Mouse (Mus musculus) spleen, postnatal 10 days (tissue): ENCODE data around the gene Polg.

Experiments used
- DNase-seq, 2 experiments: peaks; one replicate each; pipeline ENCODE4 v3.0.0; 2021 to 2022; ENCODE audit warnings: low spot score in 2 of 2

The Polg gene

DNA sequence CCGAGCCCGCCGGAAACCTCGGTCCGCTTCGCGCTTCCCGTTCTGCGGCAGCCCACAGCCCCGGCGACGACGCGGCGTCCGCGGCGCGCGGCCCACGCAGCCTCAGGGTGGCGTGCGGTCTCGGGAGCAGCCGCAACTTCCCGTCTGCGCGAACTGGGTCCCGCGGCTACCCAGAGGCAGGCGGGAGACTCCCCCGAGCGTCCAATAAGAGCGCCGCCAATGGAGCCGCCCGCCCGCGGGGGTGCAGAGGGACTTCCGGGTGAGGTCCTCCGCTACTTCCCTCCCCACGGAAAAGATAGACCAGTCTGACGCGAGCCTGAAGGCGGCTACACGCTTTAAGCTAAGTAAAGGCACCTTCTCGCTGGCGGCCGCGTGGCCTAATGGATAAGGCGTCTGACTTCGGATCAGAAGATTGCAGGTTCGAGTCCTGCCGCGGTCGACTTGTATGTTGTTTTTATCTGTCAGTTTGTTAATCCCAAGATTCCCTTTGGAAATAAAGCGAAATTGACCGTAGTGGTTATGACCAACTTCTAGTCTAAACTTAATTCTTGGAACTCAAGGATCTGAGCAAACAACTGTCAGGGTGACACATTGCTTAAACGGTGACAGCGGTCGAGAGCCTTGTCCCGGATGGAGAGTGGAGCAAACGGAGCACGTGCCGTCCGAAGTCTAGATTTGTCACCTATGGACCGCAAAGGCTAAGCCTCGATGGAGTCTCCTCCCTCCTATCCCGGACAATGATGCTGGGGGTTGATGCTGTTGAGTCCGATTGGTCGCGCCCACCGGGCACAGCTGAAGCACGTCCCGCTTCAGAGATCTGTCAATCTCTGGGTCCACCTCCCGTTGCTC is at the start of gene Polg:
TSS of gene Polg (minus strand) at position 310 of the 849 bp plus-strand sequence.
- DNase-seq, result peak; percentile 96 to 98

DNA sequence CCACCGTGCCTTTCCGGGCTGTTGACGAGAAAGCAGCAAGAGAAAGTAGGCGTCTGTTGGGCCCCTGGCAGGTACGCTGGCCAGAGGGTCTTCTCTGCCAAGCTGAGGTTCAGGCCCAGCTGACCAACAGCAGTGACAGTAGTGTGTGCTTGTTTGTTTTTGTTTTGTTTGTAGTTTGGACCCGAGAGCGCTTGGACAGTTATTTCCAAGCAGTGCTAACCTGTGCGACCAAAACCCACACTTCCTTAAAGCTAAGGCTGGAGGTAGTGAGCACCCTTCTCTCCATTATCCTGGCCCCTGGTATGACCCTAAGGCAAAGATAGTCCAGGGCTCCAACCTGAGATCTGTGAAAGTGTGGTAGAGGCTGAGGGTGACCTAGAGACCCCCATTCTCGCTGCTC is 49.7 kb upstream of the Polg start:
- no peak for DNase-seq

DNA sequence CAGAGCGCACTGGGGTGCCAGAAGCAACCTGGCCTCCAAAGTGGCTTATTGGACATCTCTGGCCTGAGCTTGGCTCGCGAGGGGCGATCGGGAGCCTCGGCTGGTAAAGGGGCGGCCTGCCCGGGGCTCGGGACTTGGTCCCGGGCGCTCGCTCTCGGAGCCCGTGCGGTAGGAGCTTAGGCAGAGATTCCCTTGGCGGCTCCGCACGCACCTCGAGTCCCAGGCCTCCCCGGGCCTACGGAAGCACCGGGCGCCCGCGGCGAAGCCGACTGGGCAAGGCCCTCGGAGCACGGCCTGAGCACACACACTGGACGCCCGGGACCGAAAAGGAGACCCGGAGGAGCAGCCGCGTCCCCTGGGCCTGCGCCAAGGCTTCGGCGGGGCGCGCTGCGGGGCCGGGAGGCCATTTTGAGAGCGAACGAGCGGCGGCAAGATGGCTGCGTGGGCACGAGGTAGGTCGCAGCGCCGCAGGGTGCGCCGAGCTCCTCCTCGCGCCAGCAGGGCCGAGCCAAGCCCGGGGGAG is 49.1 kb upstream of the Polg start:
- DNase-seq, result no peak

GRCm38 (mm10) chr7:79514361-79514881 is 48.3 kb upstream of the Polg start:
- no peak for DNase-seq

DNA sequence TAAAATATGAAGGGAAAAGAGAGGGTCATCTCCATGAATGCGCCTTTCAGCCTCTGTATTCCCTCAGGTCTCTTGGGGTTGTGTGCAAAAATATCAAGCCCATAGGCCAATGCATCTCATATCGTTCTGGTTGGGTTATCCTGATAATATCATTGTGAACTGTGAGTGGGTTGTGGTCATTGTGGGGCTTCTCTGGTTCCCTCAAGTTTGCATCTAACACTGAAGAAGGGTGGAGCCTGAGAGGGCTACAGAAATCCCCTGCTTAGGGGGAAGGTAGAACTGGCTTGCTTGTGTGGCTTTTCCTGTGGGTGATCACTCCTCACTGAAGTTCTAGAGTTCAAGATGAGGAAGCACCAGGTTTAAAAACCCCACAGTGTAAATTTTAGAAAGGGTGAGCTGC is 47.3 kb upstream of the Polg start:
- DNase-seq, result no peak

GRCm38 (mm10) chr7:79512496-79512895 is 46.3 kb upstream of the Polg start:
- no peak for DNase-seq

DNA sequence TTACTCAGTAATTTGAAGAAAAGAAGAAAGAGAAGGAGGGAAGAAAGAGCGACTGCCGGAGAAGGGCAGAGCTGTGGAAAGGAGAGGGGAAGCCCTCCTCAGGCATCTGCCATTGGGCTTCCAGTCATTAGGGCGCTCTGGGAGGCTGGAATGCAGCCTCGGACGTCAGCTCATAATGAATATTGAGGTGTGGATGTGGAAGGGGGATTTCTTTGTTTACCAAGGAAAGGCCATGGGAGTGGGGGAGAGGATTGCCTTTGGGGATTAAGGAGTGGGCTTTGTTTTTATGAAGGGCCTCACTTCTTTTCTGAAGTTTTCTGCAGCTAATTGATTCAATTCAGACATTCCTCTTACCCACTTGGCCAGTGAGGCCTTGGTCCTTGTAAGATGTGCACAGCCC is 45.5 kb upstream of the Polg start:
- no peak for DNase-seq

DNA sequence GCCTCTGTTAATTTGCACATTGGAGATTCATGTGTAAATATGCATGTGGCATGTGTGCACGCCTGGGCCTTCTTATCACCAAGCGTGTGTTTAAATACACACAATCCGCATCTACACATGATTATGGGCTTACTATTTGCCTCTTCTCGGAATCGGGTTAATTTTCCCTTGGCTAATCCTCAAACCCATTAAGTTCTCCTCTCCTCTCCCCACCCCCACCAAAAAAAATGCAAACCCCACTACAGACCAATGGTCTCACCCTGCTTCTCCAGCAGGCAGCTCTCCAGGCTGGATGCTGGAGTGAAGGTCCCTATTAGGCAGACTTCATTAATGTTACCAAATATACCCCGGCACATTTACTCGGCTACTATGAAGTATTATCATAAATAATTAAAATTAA is 45.0 kb upstream of the Polg start:
- DNase-seq, result no peak

- no peak for DNase-seq
Measured at GRCm38 (mm10) chr7:79510686-79511085, 44.5 kb upstream of the Polg start.

DNA sequence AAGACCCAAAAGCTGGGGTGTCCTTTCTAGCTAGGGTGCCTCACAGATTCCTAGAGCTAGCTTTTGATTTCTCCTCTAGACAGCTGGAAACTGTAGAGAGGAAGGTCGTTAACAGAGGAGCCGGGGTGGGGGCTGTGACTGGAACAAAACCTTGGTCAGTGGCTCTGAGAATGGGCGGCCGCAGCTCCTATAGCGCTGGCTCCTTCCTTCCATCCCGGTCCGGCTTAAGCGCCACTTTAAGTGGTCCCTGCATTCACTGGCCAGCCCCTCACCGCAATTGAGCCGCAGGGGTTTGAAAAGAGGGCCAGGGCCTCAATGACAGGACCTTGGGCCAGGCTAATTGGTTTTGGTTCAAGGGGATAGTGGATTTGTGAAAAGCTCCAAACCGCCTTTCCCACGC is 43.5 kb upstream of the Polg start:
- DNase-seq, result no peak

DNA sequence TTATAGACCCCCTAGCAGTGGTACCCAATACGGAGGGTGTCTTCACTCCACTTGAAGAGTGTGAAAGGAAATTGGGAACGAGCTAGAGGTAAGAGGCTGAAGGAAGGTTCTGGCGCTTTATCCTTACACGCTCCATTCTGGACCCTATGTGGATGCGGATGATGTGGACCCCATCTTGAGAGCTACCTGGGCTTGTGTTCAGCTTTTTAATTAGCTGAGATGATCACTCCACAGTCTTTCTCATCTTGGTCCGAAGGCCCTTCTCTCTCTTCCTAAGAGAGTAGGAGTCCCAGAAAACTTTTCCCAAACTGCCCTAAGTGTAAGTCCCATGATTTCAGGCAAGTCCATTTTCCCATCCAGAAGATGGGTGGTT is 43.1 kb upstream of the Polg start:
- DNase-seq, result no peak

- DNase-seq, result no peak
Measured at GRCm38 (mm10) chr7:79508280-79509234, 42.4 kb upstream of the Polg start.

- DNase-seq, result no peak
Measured at GRCm38 (mm10) chr7:79507756-79508155, 41.6 kb upstream of the Polg start.

DNA sequence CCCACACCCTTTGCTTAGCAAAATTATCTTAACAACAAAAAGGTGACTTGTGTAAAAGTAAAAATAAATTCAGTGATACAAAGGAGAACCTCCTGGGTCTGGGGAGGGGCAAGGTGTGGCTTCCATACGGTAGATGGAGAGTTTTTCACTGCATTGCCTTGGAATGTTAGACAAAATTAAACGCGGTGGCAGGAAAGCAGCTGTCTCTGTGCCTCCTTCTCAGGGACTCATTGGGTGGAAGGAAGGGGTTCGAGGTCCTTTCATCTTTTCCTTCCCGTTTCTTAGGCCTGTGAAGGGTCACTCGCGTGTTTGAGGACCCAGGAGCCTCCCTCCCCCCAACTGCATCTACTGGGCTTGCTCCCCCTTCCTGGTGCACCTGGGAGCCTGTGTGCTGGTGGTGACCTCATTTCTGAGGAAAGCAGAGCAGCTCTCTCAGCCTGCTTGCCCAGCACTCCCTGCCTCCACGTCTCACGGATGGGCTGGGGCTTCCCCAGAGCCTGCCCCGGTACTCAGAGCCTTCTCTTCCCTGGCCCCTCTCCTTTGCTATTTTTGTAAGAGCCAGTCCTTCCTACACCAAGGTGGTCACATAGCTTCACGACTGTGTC is 41.0 kb upstream of the Polg start:
- DNase-seq, result no peak

DNA sequence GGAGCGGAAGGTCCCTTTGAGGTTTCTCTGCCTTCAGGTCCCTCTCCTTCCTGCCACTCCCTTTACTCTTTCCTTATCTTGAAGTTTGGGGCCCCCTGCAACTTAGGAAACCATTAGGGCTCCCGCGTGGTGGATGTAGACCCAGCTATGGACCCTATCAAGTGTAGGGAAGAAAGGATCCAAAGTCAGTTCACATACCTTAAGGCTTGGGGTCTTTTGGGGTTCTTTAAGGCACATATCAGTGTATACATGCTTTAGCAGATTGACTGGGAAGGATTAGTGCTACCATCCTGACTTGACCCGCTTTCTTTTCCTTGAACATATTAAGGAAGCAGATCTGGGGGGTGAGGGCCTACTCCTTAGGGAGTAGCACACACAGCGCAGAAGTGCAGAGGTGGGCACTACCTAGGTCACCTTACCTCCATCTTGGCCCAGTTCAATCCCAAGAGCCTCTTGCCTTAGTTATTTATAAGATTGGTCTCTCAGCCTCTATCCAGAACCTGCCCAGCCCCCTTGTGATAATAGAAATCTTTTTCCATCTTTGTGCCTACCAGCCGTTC is 40.4 kb upstream of the Polg start:
- no peak for DNase-seq

DNA sequence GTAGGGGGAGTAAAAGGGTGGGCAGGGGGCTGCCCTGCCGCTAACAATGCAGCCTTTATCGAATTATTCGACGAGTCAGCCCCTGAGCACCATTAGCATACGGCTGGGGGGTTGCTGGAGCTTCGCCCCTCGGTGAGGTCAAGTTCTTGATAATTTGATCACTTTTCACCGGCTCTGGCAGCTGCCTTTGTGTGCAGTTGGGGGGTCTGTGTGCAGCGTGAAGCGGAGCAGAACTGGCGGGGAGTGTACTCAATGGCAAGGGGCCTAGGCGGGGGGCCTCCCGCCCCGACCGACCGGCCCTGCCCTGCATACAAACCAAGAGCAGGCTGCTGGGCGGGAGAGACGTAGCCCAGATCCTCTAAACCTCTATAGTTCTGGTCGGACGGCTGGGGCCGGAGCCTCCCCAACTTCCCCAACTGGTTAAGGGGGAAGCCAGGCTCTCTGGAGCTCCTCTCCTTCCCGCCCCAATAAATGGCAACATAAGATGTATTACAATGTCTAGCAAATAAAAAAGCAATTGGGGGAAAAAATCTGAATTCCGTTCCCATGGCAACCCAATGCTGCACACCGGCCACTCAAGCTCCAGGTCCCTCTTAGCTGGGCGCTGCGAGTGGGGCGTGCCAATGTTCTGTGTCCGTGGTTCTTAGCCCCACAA is 39.8 kb upstream of the Polg start:
- no peak for DNase-seq

DNA sequence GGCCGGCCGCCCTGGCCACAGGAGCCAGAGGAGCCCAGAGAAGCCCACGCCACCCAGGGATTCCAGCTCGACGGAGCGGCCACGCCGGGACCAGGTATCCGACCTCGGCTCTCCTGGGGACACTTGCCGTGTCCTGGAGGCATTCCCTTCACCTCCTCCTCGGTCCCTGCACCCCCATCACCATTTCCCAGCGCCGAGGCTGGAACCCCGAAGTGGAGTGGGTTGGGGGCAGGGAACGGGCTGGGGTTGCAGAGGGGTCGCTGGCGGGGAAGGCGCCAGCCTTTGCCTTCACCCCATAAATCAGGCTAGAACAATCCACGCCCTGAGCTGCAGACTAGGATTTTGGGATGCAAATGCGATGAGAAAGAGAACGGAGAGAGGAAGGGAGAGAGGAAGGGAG is 39.2 kb upstream of the Polg start:
- no peak for DNase-seq

DNA sequence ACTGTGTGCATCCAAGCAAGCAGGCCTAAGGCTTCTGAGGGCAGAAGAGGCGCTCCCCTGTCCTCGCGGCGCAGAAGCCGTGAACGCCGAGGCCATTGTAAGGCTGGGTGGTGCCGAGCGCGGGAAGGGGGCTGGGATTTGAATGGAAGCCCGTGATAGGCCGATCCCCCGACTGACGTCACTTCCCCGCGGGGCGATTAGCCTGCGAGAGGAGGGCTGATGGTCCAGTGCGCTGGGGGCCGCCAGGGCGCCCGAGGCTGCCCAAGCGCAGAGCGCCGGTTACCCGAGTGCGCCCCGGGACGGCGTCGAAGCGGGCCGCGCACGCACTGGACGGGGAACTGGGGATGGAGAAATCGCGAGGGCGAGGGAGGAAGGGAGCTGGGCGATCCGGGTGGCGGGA is 38.6 kb upstream of the Polg start:
- no peak for DNase-seq

DNA sequence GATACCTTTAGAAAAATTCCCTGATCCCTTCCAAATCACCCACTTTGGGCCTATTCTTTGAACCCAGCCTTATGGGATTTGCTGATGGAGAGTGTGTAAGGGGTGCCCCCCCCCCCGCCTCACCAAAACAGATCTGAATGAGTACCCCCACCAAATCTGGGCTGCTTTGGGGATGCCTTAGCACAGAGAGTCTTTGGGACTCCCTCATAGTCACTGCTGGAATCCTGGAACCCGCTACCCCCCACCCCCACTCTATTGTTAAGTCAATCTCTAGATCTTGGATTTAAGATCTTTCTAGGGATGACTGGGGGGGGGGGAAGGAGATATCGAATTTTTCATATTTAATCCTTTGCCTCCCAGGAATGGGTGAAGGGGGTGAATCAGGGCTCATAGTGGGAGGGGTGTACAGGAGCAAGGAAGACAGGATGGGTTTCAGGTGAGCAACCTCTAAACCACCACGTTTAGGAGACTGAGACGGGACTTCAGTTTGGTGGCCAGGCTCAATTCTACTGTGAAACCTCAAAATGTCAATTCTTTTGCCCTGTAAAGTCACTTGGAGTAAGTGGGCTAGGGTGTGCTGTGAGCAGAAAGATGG is 37.6 kb upstream of the Polg start:
- DNase-seq, result no peak

GRCm38 (mm10) chr7:79503103-79503455 is 36.9 kb upstream of the Polg start:
- no peak for DNase-seq
